Mouse (Mus musculus) CD8-positive naive resting alpha-beta T cell, adult 2 months (primary cell): Measurements from ENCODE around the gene Supt3.

Experiments used
- DNase-seq, 2 experiments: peaks; one replicate each; pipeline ENCODE4 v3.0.0; 2022; ENCODE audit warnings: low read depth in 2 of 2, low spot score in 2 of 2

Gene Supt3

GRCm38 (mm10) chr17:44780353-44780752 is 3.4 kb downstream of the Supt3 start:
- no peak for DNase-seq

- DNase-seq, result no peak
Observed at GRCm38 (mm10) chr17:44782366-44782765, 5.4 kb downstream of the Supt3 start.

DNA sequence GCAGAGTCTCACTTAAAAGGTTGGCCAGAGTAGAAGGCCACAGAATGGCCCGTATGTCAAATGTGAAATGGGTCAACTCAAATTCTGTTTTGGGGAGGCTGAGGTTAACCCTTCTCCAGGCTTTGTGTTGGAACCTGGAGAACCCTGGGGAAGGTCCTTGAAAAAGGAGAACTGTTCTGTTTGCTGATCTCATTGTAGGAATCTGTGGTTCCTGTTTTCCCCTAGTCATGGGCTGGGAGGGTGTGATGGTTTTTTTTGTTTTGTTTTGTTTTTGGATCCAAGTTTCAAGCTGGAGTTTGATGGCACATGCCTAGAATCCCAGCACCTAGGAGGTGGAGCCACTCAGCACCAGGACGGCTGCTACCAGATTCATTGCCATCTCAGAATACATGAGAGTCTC is 6.2 kb downstream of the Supt3 start:
- DNase-seq, result no peak

DNA sequence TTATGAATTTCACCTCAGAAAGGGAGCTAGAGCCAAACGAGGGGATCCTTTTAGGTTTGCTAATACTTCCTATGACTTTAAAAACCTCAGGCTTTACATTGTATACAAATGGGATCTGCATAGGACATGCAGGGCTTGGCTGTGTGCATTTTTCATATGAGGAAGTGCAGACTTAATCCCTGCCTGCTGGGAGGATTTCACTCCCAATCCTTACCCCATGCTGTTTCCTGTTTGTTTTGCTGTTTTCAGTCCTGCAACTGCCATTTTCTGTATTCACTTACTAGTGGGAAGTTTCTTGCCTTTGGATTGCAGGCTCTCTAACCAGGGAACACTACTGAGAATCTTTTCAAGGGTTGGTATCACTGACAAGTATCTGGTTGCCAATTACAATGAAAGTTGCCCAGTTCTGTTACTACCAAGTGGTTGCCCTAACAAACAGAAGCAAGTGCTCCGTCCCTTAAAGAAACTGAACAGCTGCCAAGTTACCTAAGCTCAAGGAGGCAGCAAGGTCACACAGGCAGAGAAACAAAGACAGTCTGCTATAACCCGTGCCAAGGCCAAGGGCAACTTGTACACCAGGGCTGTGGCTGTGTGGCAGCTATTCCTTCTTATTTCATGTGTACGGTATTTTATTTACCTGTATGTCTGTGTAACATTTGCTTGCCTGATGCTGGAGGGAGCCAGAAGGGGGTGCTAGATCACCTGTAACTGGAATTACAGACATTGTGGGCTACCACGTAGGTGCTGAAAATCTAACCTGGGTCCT is 12.2 kb downstream of the Supt3 start:
- DNase-seq, result no peak

DNA sequence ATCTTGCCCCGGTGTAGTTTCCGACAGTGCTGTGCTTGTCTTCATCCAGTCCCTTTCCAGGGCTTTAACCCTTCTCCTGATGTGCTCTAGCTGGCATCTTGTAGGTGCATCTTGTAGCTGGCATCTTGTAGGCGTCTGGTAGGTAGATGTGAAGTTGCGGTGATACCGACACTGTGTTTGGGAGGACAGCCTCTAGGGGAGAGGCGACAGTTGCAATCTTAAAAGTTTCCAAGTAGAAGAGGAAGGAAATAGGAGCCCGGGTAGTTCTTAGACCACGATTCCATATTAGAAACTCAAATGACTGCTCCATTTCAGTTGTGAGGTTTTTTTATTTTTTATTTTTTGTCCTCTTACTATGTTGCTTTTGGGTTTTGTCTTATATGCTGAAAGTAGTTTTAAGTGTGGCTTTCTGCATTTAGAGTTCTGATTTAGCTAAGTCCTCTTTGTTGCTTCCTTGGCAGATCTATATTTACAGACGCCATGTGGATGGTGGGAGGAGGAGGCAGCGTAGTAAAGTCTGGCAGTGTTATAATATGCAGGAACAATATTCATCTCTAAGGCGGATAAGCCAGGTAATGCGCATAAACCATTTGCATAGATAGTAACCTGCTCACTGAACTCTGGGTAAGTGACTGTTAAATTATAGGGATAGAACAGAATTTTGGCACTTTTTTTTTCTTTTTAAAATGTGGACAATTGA is 15.4 kb downstream of the Supt3 start:
- DNase-seq, result no peak

DNA sequence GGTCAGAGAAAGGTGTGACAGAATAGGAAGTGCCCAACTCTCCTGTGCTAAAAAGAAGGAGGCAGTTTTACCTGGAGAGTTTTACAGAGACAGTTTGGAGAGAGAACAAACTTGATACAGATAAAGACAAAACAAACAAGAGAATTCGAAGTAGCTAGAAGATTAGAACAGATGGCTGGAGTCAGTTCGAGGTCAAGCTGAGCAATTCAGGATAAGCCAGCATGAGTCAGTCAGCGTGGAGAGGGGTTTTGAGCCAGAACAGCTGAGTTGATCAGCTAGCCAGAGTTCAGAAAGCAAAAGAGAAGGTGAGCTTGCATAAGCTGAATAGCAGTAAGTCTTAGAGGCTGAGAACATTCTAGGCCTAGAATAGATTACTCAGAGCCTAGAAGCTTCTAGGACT is 20.4 kb downstream of the Supt3 start:
- DNase-seq, result no peak

GRCm38 (mm10) chr17:44807031-44807430 is 30.1 kb downstream of the Supt3 start:
- DNase-seq, result no peak

DNA sequence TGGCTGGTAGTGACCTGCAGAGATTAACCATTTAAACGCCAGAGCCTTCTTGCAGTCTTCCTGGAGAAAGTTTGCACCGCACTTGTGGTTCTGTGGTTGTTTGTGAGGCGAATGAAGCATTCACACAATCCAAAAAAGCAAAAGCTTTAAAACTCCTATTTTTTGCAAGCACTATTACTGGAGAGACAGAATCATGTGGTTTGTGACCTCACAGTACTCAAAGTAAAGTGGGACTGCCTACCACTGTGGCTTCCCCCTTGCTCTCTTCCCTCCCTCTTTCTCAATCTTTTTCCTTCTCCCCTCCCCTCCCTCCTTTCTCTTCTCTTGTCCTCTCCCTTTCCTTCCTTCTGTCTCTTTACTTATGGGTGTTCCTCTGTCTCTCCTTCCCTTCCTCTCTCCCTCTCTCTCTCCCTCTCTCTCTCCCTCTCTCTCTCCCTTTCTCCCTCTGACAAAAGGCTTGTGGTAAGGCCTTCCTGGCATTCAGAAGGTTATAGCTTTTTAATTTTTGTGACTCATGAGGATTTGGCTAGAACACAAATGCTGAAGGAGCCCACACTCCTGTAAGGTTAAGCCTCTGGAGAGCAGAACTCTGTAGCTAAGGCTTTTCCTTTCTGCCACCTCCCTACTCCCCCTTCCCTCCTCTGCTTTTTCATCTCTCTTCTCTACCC is 37.7 kb downstream of the Supt3 start, which contains the start of gene Runx2:
Runx2 (minus strand) TSS at position 290 of the 668 bp plus-strand sequence.
- DNase-seq, result no peak

- no peak for DNase-seq
Observed at GRCm38 (mm10) chr17:44818825-44819224, 41.9 kb downstream of the Supt3 start.

DNA sequence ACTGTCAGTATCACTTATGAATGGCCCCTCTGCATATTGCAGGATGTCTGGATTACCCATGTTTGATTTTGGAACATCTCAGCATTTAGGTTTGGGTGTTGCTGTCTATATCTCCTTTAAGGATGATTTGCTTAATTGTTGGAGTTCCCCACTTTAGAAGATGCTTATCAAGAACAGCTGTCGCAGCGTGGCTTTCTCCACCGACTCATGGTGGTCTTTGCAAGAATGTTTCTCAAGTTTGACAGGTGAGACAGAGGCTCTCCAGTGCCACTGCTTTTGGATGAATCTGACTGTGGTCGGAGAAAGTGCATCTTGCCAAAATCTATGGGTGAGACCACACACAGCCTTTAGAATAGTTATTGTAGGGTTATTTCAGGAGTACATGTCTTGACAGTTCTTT is 42.9 kb downstream of the Supt3 start:
- no peak for DNase-seq

DNA sequence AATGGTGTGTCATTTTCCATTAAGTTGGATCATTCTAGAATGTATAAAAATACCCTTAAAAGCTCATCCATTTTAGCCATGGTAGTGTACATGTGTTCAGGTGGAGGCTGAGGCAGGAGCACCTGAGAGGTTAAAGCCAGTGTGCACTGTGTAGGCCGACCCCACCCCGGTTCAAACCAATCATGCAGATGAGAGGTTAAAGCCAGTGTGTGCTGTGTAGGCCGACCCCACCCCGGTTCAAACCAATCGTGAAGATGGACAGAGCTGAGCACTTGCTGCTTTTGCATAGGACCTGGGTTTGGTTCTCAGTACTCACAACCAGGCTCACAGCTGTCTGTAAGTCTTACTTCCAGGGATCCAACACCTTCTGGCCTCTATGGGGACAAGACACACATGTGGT is 45.0 kb downstream of the Supt3 start:
- no peak for DNase-seq

DNA sequence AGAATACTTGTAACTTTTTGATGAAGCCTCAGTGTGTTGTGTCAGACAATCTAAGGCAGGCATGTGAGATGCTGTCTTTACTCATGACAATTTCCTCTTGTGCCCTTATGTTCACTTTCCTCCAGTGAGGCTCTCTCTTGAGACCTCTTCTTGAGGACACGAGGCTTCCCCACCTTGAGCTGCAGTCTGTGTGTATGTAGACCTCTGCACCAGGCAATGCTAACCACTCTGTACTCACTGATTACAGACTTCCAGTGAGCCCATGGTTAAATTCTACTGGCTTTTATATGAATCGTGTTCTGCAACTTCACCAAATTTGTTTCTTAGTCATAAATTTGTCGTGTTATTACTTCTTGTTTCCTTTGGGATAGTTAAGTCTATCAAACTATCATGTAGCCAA is 50.2 kb downstream of the Supt3 start:
- DNase-seq, result no peak

DNA sequence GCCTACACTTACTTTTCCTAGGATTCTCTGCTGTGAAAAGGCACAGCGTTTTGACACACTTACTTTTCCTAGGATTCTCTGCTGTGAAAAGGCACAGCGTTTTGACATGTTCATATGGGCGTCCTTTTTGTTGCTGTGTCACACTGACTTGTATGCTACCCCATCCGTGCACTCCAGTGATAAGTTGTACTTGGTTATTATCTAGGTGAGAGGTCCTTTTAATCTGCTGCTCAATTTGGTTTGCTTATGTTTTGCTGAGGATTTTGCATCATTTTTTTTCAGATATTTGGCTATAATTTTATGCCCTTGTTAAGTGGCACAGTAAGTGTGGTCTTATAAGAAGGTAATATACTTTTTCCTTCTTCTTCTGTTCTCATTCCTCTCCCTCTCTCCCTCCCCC is 51.0 kb downstream of the Supt3 start:
- no peak for DNase-seq

- no peak for DNase-seq
Observed at GRCm38 (mm10) chr17:44829587-44829986, 52.6 kb downstream of the Supt3 start.

DNA sequence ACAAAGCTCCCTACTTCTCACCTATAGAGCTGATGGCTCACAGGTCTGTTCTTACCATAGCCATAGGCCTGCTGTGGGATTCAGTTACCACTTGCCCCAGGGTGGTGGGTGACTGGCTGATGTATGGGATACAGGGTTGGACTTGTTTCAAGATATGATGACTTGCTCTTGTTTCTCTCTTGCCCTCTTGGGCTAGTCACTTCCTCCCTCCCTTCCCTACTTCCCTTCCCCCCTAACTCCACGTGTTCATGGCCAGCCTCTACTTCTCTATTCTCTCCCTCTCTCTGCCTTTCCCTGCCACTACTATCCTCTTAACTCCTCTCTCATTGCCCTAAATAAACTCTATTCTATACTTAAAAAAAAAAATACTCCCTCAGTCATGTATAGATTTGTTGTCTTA is 54.2 kb downstream of the Supt3 start:
- no peak for DNase-seq

GRCm38 (mm10) chr17:44842184-44842583 is 65.2 kb downstream of the Supt3 start:
- no peak for DNase-seq

- DNase-seq, result no peak
Observed at GRCm38 (mm10) chr17:44863165-44863564, 86.2 kb downstream of the Supt3 start.

GRCm38 (mm10) chr17:44893592-44893991 is 116.6 kb downstream of the Supt3 start:
- DNase-seq, result peak in 1 of 2 experiments; percentile 6

DNA sequence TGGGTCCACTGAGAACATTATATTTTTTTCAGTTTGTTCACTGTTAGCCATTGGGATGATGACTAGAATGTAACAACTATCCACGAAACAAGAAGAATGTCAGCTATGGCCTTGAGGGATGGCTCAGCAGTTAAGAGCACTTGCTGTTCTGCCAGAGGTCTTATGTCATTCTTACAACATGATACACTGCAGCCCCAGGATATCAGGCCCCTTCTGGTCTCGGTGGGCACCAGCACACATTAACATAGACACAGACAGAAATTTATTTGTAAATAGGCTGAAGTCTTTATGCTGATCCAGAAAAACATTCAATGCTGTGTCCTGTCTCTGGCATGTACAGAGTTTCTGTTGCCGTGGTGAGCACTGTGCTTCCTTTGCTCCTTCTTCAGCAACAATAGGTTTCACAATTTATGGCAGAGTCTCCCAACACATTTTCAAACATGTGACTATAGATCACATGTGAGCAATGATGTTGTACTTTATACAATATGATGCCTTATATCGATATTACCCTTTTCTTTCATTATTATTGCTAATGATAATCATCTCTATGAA is 166.7 kb downstream of the Supt3 start:
- no peak for DNase-seq

DNA sequence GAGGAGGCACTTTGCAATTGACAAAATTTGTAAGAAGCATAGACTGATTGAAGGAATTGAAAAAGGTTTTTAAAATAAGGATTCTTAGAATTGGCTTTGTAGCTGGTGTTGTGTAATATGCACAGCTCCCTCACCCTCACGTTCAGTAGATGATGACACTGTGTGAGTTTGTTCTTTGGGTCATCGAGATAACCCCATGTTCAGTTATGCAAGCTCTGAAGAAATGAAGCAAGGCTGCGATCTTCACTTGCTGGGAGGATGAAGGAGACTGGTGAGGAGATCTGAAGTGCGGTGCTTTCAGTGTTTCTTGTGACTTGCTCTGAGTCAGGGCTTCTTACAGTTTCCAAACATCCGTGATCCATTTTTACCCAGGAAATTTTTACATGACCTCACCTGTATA is 168.4 kb downstream of the Supt3 start:
- DNase-seq, result no peak

DNA sequence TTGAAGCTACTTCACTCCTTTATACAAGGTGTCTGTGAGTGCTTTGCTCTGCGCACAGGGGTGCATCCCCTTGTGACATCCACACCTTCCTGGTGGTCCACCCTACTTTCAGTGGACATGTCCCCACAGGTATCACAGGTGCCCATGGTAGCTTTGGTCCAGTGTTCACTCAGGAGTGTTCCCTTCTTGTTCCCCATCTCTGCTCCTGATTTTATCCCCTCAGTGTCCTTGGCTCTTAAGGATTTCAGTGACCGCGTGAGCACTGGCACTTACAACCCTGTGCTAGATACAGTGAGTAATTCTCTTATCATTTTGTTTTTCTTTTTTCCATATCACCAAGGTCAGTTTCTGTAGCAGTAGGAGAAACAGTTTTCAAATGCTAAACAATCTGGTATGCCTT is 171.4 kb downstream of the Supt3 start:
- DNase-seq, result no peak

GRCm38 (mm10) chr17:44956671-44957070 is 179.7 kb downstream of the Supt3 start:
- no peak for DNase-seq
